16 mouse cellular contexts compared by ENCODE assay signal in genomic region chr15:31422649-31423369, GRCm38 (mm10). TPM values are rescaled to one million over a fixed set of nuclear protein-coding genes. Genes with fewer than 3 reads are reported as not detected.
DNase-seq lines count a peak whose midpoint lies in the region; ATAC-seq lines count a peak whose summit lies in the region.
"Had no signal": no experiment of that assay in that cellular context is flagged by ENCODE, and none has a peak within 500 bp of the region (broad histone marks: within the 10 kb centered on the region; RNA-seq: fewer than 3 reads in every experiment).

No protein-coding gene starts in this region.

- ATAC-seq in intestine, embryonic 16.5 days, result peak; percentile 91
- no peak for ATAC-seq in hindbrain, embryonic 12.5 days (ENCODE audit: low FRiP score)
- ATAC-seq: liver, embryonic 12.5 days had no signal

- no peak overlapping the region for H3K9ac ChIP-seq in intestine, embryonic 16.5 days (ENCODE audit: low read depth, low read length)
- no peak overlapping the region for H3K9ac ChIP-seq in hindbrain, embryonic 12.5 days
- H3K9ac ChIP-seq: liver, embryonic 12.5 days; neural tube, embryonic 15.5 days had no signal

- peak overlapping the region; percentile 36 for H3K4me3 ChIP-seq in heart, embryonic 10.5 days
- no peak overlapping the region for H3K4me3 ChIP-seq in intestine, embryonic 16.5 days (ENCODE audit: low read length)
- H3K4me3 ChIP-seq in hindbrain, embryonic 12.5 days, result no peak overlapping the region
- H3K4me3 ChIP-seq: liver, embryonic 12.5 days; neural tube, embryonic 15.5 days had no signal

- peaks cover 20% of the 10 kb centered on the region for H3K4me1 ChIP-seq in heart, embryonic 10.5 days
- H3K4me1 ChIP-seq in intestine, embryonic 16.5 days (ENCODE audit: control insufficient read depth, insufficient read depth, low read length), result no peaks in the 10 kb centered on the region
- H3K4me1 ChIP-seq in hindbrain, embryonic 12.5 days, result peaks cover 9% of the 10 kb centered on the region; the same call in 1 of the 2 replicates

- no peaks in the 10 kb centered on the region for H3K36me3 ChIP-seq in heart, embryonic 10.5 days
- no peaks in the 10 kb centered on the region for H3K36me3 ChIP-seq in intestine, embryonic 16.5 days (ENCODE audit: control insufficient read depth, insufficient read depth, low read length)
- no peaks in the 10 kb centered on the region for H3K36me3 ChIP-seq in hindbrain, embryonic 12.5 days
- H3K36me3 ChIP-seq: liver, embryonic 12.5 days; neural tube, embryonic 15.5 days had no signal

- no peaks in the 10 kb centered on the region for H3K9me3 ChIP-seq in heart, embryonic 10.5 days
- no peaks in the 10 kb centered on the region for H3K9me3 ChIP-seq in intestine, embryonic 16.5 days (ENCODE audit: control insufficient read depth, low read length)
- no peaks in the 10 kb centered on the region for H3K9me3 ChIP-seq in hindbrain, embryonic 12.5 days (replicated peaks)
- H3K9me3 ChIP-seq: liver, embryonic 12.5 days; neural tube, embryonic 15.5 days had no signal

- H3K27ac ChIP-seq in heart, embryonic 10.5 days, result peak overlapping the region; percentile 76
- no peak overlapping the region for H3K27ac ChIP-seq in intestine, embryonic 16.5 days (ENCODE audit: low read length)
- no peak overlapping the region for H3K27ac ChIP-seq in hindbrain, embryonic 12.5 days
- H3K27ac ChIP-seq: liver, embryonic 12.5 days; neural tube, embryonic 15.5 days had no signal

- H3K27me3 ChIP-seq in heart, embryonic 10.5 days (ENCODE audit: insufficient read depth, poor library complexity, severe bottlenecking), result peaks cover 11% of the 10 kb centered on the region; the same call in 1 of the 2 replicates
- no peaks in the 10 kb centered on the region for H3K27me3 ChIP-seq in intestine, embryonic 16.5 days (replicated peaks; ENCODE audit: control insufficient read depth, insufficient read depth, low read length)
- H3K27me3 ChIP-seq in hindbrain, embryonic 12.5 days, result no peaks in the 10 kb centered on the region
- H3K27me3 ChIP-seq: liver, embryonic 12.5 days; neural tube, embryonic 15.5 days had no signal

- no peak overlapping the region for H3K4me2 ChIP-seq in intestine, embryonic 16.5 days (ENCODE audit: low read depth, low read length)
- no peak overlapping the region for H3K4me2 ChIP-seq in hindbrain, embryonic 12.5 days (replicated peaks)
- H3K4me2 ChIP-seq: liver, embryonic 12.5 days; neural tube, embryonic 15.5 days had no signal

- peak; percentile 87 for DNase-seq in heart, embryonic 10.5 days (ENCODE audit: low spot score)
- DNase-seq in heart, postnatal 14 days, result no peak
- DNase-seq in right cerebral cortex, adult 18-20 months, result peak; percentile 64
- DNase-seq in right cerebral cortex, postnatal 25 days, result no peak
- no peak for DNase-seq in thymus, postnatal 25 days
- no peak for DNase-seq in spleen, adult 12 weeks (ENCODE audit: low spot score)
- DNase-seq: B cell, adult 2 months; cerebellum, adult 9-11 months; kidney, adult 9 months had no signal

- 17% methylated on average over 7 of the region's 7 CpGs for WGBS in heart, embryonic 10.5 days
- 39% methylated on average over 7 of the region's 7 CpGs for WGBS in intestine, embryonic 16.5 days
- 72% methylated on average over 7 of the region's 7 CpGs for WGBS in hindbrain, embryonic 12.5 days

- intact Hi-C loops in heart, postnatal 14 days (cut with DNase I), result no loop called here

RNA-seq across cellular contexts. Expression of gene Ropn1l, which starts 30.7 kb away (rescaled TPM):
- 3.4 and 3.7 TPM in 2 replicates for polyA plus RNA-seq in heart, embryonic 10.5 days (2016; fragmentation: Nextera tagmentation; extraction: Ambion mirVana)
- total RNA-seq in heart, postnatal 14 days (2021), result under 1 TPM in 1 of 2 experiments, not detected in 1; 0.29 TPM
- 1.7 and 1.9 TPM in 2 replicates for polyA plus RNA-seq in intestine, embryonic 16.5 days (2015; fragmentation: Nextera tagmentation; extraction: Ambion mirVana)
- polyA plus RNA-seq in hindbrain, embryonic 12.5 days (2016; fragmentation: Nextera tagmentation; extraction: Ambion mirVana), result 2.8 and 2.9 TPM in 2 replicates
- total RNA-seq: ES-E14; gastrocnemius, adult 8-10 months; megakaryocyte-erythroid progenitor cell, adult 5-6 weeks had no signal

RNA-seq across cellular contexts. Expression of gene Ankrd33b, which starts 55.3 kb away (rescaled TPM):
- 1.8 and 2.1 TPM in 2 replicates for polyA plus RNA-seq in heart, embryonic 10.5 days (2016; fragmentation: Nextera tagmentation; extraction: Ambion mirVana)
- total RNA-seq in heart, postnatal 14 days (2021), result 10 to 100 TPM; 21.8 TPM
- polyA plus RNA-seq in intestine, embryonic 16.5 days (2015; fragmentation: Nextera tagmentation; extraction: Ambion mirVana), result 0.07 and 0.76 TPM in 2 replicates
- 0.85 and 0.87 TPM in 2 replicates for polyA plus RNA-seq in hindbrain, embryonic 12.5 days (2016; fragmentation: Nextera tagmentation; extraction: Ambion mirVana)

Comparison
In these comparisons a context has a peak if more than half of its experiments do, and no peak if none do; other contexts are left out.
1. DNase-seq: peak in heart, embryonic 10.5 days (single experiment) and right cerebral cortex, adult 18-20 months (single experiment); none in heart, postnatal 14 days (0 of 2), right cerebral cortex, postnatal 25 days (single experiment), thymus, postnatal 25 days (single experiment) and spleen, adult 12 weeks (single experiment).